Mouse (Mus musculus): ENCODE measurements around the gene Tmem178b.

The Tmem178b gene

DNA sequence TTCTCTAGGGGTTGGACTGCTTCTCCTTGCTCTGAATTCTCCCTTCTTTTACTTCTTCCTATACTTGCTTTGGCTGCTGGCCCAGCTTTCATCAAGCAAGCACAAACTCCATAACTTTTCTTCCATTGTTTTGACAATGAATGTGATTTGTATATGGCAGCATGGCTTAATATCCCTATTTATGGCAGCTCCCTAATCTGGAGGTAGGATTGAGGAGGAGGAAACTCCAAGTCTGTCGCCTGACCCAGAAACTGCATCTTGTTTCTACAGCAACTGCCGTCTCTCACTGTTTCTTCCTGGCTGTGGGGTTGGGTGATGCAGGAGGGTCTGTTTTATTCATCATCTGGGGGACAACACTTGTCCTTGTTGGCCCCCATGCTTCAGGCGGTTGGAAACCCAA lies 327.6 kb downstream of the Tmem178b start:
- no peak for DNase-seq

- no peak for DNase-seq
Observed at GRCm38 (mm10) chr6:40202602-40203001, 329.5 kb downstream of the Tmem178b start.

- no peak for DNase-seq
Observed at GRCm38 (mm10) chr6:40205380-40205779, 332.3 kb downstream of the Tmem178b start.

- no peak for DNase-seq
Observed at GRCm38 (mm10) chr6:40208014-40208413, 334.9 kb downstream of the Tmem178b start.

DNA sequence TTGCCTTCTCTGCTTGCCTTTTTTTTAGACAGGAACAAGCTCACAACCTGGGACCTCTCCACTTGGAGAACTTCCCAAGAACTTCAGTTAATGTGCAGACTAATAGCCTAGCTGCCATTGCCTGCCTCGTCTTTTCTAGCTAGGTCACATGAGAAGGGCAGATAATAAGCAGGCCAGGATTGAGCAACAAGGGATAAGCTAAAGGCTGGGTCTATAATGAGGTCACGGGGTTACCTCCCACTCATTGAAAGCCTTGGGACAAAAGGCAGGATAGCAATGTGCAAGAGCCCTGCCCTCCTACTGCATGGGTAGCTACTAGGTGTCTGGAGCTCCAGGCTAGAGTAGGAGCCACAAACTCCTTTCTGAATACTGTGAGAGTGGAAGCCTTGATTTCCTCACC lies 336.1 kb downstream of the Tmem178b start:
- DNase-seq = no peak

- DNase-seq = peak; percentile 39 to 40
Observed at GRCm38 (mm10) chr6:40217154-40217553, 344.1 kb downstream of the Tmem178b start.

- peak in 1 of 2 experiments; percentile 20 for DNase-seq
Observed at GRCm38 (mm10) chr6:40217651-40218050, 344.6 kb downstream of the Tmem178b start.

- no peak for DNase-seq
Observed at GRCm38 (mm10) chr6:40220634-40221120, 347.6 kb downstream of the Tmem178b start.

DNA sequence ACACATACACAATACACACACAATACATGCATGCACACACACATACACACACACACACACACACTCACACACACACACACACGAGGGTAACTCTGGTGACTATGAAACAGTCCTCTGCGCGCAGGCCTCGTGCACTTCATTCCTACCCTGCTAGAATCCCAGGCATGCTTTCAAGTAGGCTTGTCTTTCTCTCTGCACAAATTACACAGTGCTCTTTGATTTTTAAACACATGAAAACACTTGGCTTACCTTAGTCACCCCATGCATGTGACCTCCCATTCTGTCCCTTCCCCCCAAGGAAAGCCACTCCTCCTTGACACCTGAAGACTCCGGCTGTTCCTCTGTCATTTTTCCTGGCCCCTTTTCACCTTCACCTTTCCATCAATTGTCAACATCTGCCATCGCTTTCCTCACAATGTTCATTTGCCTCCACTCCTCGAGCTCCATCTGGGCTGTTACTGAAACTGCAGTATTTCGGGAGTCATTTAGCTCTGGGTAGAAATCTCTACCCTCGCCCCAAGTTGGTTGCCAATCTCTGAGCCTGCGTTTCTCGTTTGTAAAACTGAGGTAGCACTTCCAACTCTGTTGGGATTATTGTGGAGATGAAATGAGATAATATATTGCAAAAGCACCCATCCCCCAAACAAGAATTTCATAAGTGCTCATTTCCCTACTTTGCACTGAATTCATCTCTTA lies 352.7 kb downstream of the Tmem178b start:
- no peak for DNase-seq

- peak; percentile 30 to 45 for DNase-seq
Observed at GRCm38 (mm10) chr6:40228981-40229380, 355.9 kb downstream of the Tmem178b start.

DNA sequence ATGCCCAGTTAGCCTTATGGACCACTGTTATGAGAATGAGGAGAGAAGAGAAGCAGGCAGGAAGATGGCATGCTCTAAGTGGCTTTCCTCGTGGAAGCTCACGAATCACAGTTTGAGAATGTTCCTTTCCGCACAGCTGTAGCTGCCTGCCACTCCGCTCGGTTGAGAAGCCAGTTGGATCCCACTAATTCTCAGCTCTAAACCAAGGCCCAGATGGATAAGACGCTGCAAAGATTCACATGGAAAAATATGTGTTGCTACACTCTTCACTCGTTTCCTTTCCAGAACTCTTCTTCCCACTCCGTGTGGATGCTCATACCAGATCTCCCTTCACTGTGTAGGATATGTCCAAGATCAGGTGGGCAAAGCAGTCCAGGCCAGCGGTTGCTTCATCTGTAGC lies 356.9 kb downstream of the Tmem178b start:
- DNase-seq = no peak

- DNase-seq = no peak
Observed at GRCm38 (mm10) chr6:40234066-40234465, 361.0 kb downstream of the Tmem178b start.

GRCm38 (mm10) chr6:40235793-40236470 lies 362.9 kb downstream of the Tmem178b start:
- DNase-seq = peak; percentile 68 to 76

GRCm38 (mm10) chr6:40236841-40237765 lies 364.0 kb downstream of the Tmem178b start:
- DNase-seq = peak; percentile 69 to 82

DNA sequence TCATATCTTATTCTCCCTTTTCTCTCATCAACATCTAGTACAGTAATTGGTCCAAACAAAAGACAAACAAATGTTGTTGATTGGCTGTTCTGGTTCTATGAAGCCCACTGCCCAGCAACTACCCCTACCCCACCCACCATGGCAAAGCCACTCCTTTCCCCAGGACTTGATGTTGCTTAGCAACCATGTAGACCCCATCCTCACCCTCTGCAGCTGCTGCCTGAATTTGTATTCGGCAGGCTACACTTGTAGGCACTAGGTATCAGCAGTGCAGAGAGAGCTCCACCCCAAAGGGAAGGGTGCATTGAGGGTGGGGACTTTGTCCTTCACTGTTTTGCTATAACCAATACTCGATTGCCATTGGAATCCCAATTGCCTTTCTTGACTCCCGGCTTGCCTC lies 365.8 kb downstream of the Tmem178b start:
- DNase-seq = no peak

GRCm38 (mm10) chr6:40240671-40241070 lies 367.6 kb downstream of the Tmem178b start:
- DNase-seq = no peak

DNA sequence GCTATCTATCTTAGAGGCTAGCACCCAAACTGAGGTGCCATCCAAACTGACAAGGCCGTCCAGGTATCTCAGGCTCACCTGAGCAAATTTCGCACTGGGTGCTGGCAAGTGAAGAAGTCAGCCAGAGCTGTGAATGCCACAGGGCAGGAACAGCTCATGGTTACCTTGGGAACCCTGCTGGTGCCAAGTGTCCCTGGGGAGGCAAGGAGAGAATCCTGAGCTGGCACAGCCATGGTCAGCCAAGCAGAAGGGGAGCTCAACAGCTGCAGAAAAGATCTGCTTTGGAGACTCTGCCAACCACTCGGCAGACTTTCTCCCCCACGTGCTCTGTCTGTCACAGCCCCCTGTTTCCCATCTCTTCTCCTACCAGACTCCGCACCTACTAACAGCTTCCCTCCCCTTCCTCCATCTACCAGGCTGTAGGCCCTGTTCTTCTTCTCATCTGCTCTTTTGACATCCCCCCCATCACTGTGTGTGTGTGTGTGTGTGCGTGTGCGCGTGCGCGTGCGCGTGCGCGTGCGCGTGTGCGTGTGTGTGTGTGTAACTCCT lies 374.4 kb downstream of the Tmem178b start:
- no peak for DNase-seq

- no peak for DNase-seq
Observed at GRCm38 (mm10) chr6:40249939-40250338, 376.9 kb downstream of the Tmem178b start.

- DNase-seq = no peak
Observed at GRCm38 (mm10) chr6:40263687-40264086, 390.6 kb downstream of the Tmem178b start.

DNA sequence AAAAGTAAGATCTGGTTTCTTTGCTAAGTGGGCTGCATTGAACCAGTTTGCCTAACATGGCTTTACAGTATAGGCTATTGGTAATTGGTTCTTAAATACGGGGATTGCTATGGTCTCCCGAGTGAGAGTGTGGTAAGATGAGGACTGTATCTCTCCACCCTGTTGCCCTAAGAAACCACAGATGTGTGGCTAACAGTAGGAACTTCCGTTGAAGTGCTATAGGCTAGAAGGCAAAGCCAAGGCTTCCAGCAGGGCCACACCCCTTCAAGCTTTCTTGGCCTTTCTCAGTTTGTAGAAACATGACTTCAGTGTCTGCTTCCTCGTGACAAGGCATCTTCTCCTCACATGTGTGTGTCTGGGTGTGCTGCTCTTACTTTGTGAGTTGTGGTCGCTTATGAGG lies 427.6 kb downstream of the Tmem178b start:
- no peak for DNase-seq

DNA sequence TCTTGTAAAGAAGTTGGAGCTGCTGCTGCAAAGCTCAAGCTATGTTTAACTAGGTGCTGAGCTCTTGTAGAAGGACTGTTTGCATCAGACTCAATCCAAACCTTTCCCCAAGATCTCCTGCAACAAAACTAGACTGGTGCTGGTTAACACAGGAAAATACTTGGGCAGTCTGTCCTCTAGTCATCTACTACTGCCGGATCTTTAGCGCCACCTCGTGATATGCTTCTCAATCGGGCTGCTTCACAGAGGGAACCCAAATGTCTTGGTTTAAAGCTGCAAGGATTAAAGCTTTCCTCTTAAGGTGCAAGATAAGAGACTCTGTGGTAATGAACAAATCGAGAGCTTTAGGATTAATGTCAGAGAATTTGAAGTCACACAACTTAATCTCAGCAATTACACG lies 430.3 kb downstream of the Tmem178b start:
- peak; percentile 77 to 82 for DNase-seq
